Mouse (Mus musculus) gastrocnemius, postnatal 4 days (tissue): Measurements from ENCODE around the gene Agfg2. TPM values are rescaled to one million over a fixed set of nuclear protein-coding genes. Genes with fewer than 3 reads are reported as not detected.

Source experiments
- DNase-seq, 2 experiments: peaks; one replicate each; pipeline ENCODE4 v3.0.0; 2021 to 2022; ENCODE audit warnings: low spot score in 2 of 2, mixed read lengths in 2 of 2
- total RNA-seq, 2 experiments: library from RNA; stranded (reverse); gene quantifications; 2 replicates each; pipeline ENCODE4 v1.2.3; 2021

The Agfg2 gene
- total RNA-seq, 2 experiments from 2014 or later: 7.8 to 7.9 TPM

DNA sequence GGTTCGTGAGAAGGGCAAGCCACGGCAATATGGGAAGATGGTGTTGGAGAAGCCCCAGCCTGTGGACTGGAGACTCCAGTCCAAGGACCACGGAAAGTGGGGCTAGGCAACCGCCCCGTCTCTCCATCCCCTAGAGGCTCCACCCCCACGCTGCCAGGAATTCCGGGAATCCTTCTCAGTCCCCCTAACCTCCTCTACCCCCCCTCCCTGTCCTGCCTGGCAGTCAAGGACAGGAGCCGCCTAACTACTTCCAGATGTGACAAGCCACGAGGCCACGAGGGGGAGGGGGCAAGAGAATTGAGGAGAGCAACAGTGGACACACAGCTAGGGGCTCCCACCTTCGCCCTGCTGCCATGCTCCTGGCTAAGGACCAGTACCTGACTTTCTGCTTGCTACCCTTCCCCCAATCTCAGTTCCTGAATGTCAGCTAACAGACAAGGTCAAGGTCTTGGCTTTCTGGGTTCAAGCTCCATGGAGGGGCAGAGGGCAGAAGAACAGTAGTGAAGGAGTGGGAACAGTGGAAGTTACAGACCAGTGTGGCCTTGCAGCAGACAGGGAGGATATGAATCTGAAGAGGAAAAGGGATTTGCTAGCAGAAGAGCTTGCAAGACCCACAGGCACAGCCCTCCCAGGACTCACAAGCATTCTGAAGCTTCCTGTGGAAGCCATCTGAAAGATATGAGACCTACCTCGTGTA is 73.8 kb downstream of the Agfg2 start:
- DNase-seq: peak; percentile 80 to 89

DNA sequence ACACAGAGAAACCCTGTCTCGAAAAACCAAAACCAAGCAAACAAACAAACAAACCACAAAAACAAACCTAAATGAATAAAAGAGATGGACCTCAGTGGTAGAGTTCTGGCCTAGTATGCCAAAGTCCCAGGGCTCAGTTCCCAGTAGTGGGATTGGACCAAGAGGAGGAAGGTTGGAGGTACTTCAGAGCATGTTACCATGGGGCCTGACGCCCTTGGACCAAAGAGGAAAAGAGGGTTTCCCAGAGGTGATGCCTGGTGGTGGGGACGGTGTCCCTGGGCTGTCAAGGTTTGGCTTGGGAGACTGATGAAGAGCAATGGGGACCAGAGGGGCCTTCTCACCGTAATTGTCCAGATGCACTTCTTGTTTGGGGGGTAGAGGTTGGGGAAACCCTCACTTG is 74.5 kb downstream of the Agfg2 start:
- no peak for DNase-seq

DNA sequence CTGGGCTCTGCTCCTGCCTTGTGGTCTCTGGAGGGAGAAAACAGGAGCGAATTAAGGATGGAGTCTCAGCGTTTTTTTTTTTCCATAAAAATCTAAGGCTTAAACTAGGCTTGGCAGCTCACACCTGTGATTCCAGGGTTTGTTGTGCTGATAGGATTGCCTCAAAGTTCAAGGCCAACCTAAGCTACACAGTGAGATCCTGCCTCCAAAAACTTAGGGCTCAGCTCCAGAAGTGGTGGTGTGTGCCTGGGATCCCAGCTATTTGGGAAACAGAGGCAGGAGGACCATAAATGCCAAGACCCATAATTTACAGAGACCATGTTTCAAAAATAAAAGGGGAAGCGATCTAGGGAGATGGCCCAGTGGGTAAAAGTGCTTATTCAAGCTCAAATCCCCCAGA is 75.2 kb downstream of the Agfg2 start:
- no peak for DNase-seq

DNA sequence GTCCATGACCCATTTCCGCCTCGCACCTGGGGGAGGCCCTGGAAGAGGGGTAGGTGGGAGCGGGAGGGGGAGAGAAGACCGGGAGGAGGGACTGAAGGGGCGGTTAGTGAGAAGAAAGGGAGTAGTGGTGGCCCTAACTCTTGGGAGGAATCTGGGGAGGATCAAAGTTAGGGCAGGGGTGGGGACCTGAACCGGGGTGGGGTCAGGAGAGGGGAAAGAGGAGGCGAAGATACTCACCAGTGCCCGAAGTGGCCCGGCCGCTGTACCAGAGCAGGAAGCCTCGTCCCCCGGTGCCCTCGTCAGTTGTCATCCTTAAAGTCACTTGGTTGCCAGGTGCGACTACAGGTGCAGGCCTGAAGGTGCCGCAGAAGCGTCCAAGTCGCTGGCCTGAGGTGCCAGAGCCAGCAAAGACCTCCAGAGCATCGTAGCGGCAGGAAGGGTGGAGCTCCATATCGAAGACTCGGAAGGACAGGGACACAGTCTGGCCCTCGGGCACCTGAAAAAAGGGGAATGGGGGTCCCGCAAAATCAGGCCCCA is 75.8 kb downstream of the Agfg2 start:
- DNase-seq: no peak

DNA sequence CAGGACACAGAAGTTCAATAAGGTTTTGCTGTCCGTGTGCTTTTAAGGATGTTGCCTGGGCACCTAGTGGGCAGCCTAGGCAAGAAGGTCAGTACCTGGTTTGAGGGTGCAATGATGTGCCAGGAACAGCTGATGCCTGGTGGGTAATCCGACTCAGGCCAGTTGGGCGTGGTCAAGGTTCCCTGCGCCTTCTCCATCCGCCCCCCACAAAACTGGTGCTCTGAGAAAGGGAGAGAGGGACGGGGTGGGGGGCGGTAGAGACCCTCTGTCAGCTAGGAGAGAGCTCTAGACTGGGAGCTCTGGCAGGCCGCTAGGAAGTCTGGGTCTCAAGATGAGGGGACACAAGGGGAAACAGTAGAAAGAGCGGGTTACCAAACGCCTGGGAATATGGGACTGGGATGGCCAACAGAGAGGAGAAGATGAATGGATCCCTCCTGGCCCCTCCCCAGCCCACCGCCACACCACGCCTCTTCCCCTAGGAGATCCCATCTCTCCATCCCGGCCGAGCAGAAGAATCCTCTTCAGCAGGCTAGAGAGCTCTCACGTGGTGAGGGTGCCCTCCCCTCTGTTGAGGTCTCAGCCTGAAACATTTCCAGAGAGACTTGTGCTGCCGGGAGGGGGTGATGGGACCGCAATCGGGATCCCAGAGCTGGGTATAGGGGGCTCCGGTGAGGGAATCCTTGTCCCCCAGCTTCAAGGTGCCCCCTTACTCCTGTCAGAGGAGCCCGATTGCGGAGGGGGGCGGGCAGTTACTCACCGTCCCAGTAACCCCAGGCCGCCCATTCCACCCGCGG is 76.5 kb downstream of the Agfg2 start:
- DNase-seq: no peak

DNA sequence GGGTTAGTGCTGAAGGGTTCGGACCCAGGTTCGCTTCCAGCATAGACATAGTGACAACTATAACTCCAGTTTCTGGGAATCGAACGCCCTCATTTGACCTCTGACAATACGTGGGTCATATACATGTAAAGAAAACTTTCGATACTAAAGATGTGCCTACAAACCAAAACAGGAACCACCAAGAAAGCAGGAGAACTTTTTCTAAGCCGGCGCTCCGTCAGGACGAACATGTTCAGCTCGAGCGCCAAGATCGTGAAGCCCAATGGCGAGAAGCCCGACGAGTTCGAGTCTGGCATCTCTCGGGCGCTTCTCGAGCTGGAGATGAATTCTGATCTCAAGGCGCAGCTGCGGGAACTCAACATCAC is 83.2 kb downstream of the Agfg2 start:
- peak in 1 of 2 experiments; percentile 38 for DNase-seq

DNA sequence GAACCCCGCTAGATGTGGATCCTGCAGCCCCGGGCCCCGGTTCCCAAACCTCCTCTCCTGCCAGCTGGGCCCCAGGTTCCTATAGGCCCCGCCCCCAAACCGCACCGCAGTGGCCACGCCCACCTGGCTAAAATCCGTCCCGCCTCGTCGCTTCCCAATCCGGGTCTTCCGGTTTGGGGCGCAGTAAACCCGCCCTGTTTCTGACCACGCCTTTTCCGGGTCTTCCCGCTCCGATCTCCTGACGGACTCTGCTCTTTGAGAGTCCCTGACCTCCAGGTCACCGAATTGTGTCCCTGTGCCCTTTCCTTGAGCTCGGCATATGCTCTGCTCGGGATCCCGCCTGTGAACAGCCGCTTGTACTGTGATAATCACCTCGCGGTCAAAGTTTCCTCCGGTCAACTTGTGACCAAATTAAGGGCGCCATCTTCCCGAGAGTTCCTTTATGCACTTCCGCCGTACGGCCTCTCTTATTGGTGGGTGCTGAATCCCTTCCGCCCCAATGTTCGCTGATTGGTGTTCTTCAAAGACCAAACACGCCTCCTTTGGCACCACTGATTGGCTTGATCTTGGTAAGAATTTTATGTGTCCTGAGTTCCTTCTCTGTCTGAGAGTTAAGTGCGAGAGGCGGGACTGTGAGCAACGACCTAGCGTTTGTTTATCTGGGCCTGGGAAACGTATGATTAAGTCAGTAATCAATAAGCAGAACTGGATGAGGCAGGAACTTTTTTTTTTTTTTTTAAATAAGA is 83.7 kb downstream of the Agfg2 start, which contains the start of gene Mospd3:
Mospd3 (minus strand) TSS at position 440 of the 746 bp plus-strand sequence.
- peak; percentile 92 to 96 for DNase-seq

Other genes with a start within 250 kb of the Agfg2 start
- under 1 TPM; 0.18 to 0.56 TPM for gene Zan, start 207.7 kb downstream of the Agfg2 start, total RNA-seq
- gene Pop7, start 182.2 kb downstream of the Agfg2 start, total RNA-seq: 10 to 100 TPM; 19.8 to 22.6 TPM
- 10 to 100 TPM; 27.5 to 30.7 TPM for gene Gigyf1, start 166.2 kb downstream of the Agfg2 start, total RNA-seq
- not detected for gene Epo, start 151.5 kb downstream of the Agfg2 start, total RNA-seq
- 100 to 1,000 TPM; 483 to 529 TPM for gene Gnb2, start 151.2 kb downstream of the Agfg2 start, total RNA-seq
- not detected for gene Actl6b, start 131.2 kb downstream of the Agfg2 start, total RNA-seq
- gene Tfr2, start 114.9 kb downstream of the Agfg2 start, total RNA-seq: under 1 TPM; 0.29 to 0.31 TPM
- 10 to 100 TPM; 31.1 to 35.3 TPM for gene Mospd3, start 83.7 kb downstream of the Agfg2 start, total RNA-seq
- 100 to 1,000 TPM; 362 to 399 TPM for gene Pcolce, start 70.9 kb downstream of the Agfg2 start, total RNA-seq
- gene Fbxo24, start 55.7 kb downstream of the Agfg2 start, total RNA-seq: under 1 TPM; 0.74 to 0.80 TPM
- 10 to 100 TPM; 19.2 to 23.0 TPM for gene Lrch4, start 55.6 kb downstream of the Agfg2 start, total RNA-seq
- 10 to 100 TPM in 1 of 2 experiments, 1 to 10 TPM in 1; 8.6 to 11.0 TPM for gene Gm20605, start 55.6 kb downstream of the Agfg2 start, total RNA-seq
- gene Sap25, start 43.4 kb downstream of the Agfg2 start, total RNA-seq: 1 to 10 TPM; 3.2 to 3.8 TPM
- gene Irs3, start 39.0 kb downstream of the Agfg2 start, total RNA-seq: 1 to 10 TPM in 1 of 2 experiments, under 1 TPM in 1; 0.59 to 1.2 TPM
- gene Nyap1, start 56.9 kb upstream of the Agfg2 start, total RNA-seq: 1 to 10 TPM in 1 of 2 experiments, under 1 TPM in 1; 0.73 to 1.2 TPM
- 100 to 1,000 TPM; 162 to 187 TPM for gene Tsc22d4, start 61.0 kb upstream of the Agfg2 start, total RNA-seq
- gene Ppp1r35, start 94.1 kb upstream of the Agfg2 start, total RNA-seq: 10 to 100 TPM; 14.5 to 15.8 TPM
- gene Mepce, start 102.9 kb upstream of the Agfg2 start, total RNA-seq: 10 to 100 TPM; 25.0 to 34.2 TPM
- 1 to 10 TPM; 4.3 to 5.6 TPM for gene Zcwpw1, start 103.1 kb upstream of the Agfg2 start, total RNA-seq
- gene Pilra, start 151.6 kb upstream of the Agfg2 start, total RNA-seq: 1 to 10 TPM; 1.7 to 2.4 TPM
- under 1 TPM; 0.59 to 0.98 TPM for gene Pilrb1, start 173.4 kb upstream of the Agfg2 start, total RNA-seq
- gene Pilrb2, start 187.1 kb upstream of the Agfg2 start, total RNA-seq: 1 to 10 TPM in 1 of 2 experiments, under 1 TPM in 1; 0.69 to 1.1 TPM
- under 1 TPM in 1 of 2 experiments, not detected in 1; 0.10 TPM for gene Cyp3a13, start 236.9 kb upstream of the Agfg2 start, total RNA-seq